Mouse (Mus musculus) adrenal gland, adult (tissue): ENCODE results near the gene Cemip.

Experiments
- DNase-seq, 2 experiments: peaks; one replicate each; pipeline ENCODE4 v3.0.0; 2022 to 2023; ENCODE audit warnings: low spot score in 1 of 2; ENCODE audit not compliant: inconsistent age in 2 of 2

Cemip gene

GRCm38 (mm10) chr7:84098098-84098497 is 11.8 kb upstream of the Cemip start:
- DNase-seq = no peak

GRCm38 (mm10) chr7:84096501-84096900 is 10.2 kb upstream of the Cemip start:
- peak in 1 of 2 experiments; percentile 40 for DNase-seq

DNA sequence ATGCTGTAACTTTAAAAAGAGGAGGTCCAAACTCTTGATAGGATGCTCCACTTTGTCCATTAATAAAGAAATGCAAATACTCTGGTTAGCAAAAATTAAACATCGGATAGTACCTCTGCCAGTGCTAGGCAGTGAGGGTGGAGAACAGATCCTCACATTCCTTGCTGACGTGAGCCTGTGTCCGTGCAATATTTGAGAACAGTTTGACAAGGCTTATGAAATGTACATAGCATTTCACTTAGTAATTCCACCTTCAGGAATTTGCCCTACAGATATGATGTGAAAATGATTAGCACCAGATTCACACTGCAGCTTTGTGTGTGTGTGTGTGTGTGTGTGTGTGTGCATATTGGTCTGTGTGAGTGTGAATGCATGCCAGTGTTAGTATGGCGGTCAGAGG is 4.5 kb upstream of the Cemip start:
- DNase-seq = no peak

GRCm38 (mm10) chr7:84089777-84090176 is 3.5 kb upstream of the Cemip start:
- peak; percentile 9 to 48 for DNase-seq

GRCm38 (mm10) chr7:84088971-84089370 is 2.7 kb upstream of the Cemip start:
- DNase-seq = peak; percentile 73 to 91

DNA sequence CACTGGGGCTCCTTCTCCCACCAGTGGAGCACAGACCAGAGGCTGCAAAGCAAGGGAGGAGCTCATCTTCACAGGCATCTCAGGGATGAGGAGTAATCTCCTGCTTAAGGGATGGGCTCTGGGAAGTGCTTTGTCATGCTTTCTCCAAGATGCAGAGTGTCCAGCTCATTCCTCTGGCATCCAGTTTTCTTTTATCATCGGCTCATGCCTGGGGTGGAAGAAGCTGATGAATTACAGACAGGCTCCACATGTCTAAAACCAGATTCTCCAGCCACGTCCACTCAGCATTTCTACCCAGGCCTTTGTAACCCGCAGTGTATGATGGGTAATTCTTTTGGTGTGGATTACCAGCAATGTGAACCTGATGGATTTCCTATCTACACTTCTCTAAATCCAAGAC is 1.9 kb upstream of the Cemip start:
- no peak for DNase-seq

DNA sequence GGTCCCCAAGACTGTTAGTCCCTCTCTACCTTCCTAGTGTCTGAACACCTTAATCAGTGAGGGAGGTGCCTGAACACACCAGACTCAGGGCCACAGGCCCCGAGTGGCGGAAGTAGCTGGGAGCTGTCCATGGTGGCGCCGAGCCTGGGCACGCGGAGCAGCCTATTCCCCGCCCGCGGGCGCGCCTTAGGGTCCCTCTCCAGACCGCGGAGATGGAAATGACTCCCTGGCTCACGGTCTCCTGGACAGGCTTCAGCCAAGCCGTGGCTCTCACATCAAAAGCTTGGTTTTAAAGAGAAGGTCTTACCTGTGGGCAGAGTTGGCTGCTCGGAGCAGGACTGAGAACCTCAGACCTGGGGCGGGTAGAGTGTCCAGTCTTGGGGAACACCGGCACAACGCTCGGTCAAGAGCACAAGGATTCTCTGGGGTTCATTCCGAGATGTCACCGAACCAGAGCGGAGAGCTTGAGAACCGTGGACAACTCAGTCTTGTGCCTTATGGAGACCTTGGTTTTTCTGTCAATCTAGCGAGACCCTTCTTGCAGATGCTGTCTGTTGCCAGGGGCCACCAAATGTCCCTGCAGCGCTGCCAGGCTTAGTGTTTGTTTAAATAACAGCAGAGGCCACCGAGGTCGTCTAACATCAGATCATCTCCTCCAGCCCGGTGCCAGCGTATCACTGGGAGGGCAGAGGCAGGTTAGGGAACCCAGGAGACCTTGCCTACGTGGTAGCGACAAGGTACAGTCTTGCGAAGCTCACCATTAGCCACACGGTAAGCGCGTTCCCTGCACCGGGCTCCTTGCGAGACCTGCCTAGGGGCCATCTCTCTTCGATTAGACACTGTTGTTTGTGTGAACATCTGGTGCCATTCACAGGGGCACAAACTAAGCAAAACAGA is 1.0 kb downstream of the Cemip start:
- DNase-seq = peak; percentile 54 to 80

DNA sequence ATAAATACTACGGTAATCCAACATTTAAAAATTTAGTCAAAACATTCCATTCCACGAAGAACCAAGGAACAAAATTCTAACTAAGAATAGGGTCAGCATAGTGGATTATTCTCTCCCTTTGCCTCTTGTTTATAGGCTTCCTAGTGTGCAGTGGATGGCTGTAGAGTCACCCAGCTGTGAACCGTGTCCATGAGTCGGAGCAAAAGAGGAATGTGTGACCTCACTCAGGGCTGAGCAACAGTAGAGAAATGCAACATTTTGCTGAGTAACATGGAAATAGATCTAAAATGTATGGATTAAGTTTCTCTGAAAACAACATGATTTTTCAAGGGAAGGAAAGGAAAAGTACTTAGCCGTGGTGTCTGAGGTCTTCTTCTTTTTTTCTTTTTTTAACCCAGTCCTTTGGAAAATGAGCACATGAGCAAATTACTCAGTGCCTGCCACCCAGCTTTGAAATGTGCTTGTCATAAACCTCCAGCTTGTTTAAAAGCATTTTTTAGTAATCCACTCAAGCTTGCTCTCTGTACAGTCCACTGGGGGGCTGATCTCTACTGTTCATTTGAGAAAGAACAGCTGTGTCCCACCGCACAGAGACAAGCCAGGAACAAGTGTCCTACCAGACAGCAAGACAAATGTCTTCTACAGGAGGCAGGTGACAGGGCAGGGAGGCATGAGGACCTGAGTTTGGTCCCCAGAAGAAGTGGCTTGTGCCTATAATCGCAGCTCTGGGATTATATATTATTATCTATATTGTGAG is 8.9 kb downstream of the Cemip start:
- no peak for DNase-seq

- DNase-seq = no peak
These were observed 12.0 kb downstream of the Cemip start for GRCm38 (mm10) chr7:84074266-84074665.

- DNase-seq = no peak
These were observed 12.4 kb downstream of the Cemip start for GRCm38 (mm10) chr7:84073856-84074255.

GRCm38 (mm10) chr7:84068931-84069330 is 17.4 kb downstream of the Cemip start:
- no peak for DNase-seq

- DNase-seq = no peak
These were observed 26.5 kb downstream of the Cemip start for GRCm38 (mm10) chr7:84059799-84060198.

DNA sequence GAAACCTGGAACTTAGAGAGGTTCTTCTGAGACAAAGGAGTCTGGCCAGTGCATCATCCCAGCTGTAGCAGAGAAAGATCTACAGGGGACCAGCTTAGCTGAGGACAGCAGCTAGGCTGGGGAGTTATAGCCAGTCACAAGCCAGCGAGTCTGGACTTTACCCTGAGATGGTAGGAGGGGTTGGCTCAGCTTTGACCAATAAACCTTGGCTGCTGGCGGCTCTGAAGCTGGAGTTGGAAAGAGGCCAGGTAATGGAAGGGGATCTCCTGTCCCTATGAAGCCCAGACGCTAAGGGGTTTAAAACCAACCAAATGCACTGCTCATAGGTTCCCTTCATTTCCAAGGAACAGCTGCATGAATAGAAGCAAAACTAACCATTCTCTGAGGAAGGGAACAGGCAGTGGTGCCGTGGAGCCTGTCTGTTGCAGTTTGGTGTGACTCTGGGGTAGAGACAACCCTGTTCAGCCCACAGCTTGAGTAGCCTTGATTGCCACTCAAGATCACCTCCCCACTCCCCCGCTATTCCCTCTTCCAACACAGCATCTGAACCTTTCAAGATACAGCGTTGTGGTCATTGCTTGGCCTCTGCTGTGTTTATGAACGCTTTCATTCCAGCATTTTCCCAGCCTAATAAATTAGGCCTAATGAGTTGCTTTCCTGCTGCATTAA is 30.2 kb downstream of the Cemip start:
- DNase-seq = peak in 1 of 2 experiments; percentile 35

DNA sequence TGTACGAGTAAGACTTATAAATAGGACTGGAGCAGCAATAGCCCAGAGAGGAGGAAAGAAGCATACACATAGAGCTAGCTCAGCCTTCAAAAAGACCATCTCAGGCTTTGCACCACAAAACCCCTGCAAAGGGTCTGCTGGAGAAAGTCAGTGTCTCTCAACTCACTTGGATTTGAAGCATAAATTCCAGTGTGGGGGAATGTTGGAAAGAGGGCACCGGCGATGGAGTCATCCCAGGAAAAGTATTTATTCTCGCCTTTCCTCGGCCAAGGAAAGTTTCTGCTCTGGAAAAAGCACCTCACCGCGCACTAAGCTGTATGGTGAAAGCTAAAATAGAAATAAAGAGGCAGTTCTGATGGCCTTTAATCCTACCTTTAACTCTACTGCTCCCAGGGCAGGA is 32.4 kb downstream of the Cemip start:
- DNase-seq = no peak

- DNase-seq = no peak
These were observed 34.9 kb downstream of the Cemip start for GRCm38 (mm10) chr7:84051423-84051822.

- no peak for DNase-seq
These were observed 40.8 kb downstream of the Cemip start for GRCm38 (mm10) chr7:84045546-84045945.

DNA sequence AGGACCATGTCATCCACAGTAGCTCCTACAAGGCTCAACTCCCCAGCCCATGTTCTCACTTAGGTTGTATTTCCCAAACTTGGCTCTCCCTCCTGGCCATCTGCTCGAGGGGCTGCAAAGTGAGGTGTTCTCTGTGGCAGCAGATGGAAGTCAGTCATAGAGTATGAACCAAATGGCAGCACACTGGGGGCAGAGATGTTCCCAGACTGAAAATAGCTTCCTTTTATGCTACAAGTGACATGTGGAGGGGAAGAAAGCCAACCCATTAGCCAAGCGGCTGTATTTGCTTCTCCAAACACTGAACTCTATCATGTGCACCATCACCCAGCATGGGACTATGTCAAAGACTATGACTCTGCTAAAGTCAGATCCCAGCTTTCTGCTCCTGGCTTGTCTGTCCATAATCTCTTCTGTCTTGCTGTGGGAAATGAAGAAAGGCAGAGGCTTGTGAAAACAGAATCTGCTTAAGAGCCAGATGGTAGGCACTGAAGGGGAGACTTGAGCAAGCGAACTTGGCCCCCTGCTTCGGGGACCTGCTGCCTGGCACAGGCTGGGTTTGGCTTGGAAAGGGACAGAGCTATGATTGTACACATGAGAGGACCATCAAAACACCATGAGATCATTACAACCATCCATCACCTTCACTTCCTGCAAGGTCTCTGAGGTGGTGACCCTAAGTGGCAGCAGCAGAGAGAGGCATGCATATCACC is 41.6 kb downstream of the Cemip start:
- no peak for DNase-seq

GRCm38 (mm10) chr7:84042726-84043125 is 43.6 kb downstream of the Cemip start:
- DNase-seq = no peak

DNA sequence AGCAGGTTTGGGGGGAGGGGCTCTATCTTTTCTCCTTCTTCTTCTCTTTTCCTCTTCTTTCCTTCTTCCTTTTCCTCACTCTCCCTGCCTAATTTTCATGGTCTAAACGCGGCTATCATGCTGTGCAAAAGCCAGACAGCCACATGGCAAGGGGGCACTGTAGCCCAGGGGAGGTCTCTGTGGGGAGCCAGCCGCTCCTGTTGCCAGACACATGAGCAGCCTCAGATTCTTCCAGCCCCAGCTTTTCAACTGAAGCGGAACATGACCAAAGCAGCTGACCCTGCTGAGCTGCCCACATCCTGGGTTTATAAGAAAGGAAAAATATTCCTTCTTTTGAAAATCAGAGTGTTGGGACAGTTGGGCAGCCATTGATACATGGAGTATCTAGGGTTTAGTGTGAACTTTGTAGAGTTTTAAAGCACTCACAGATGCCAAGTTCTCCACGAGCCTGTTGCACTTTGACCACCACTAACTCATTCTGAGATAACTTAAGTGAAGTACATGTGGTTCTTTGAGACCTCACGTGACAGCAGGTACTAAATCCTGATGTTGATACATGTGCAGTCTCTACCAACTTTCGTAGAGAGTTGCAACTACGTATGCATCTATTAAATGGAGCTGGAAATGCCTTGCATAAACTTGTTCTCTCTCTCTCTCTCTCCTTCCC is 46.3 kb downstream of the Cemip start:
- DNase-seq = no peak

GRCm38 (mm10) chr7:84038642-84039041 is 47.7 kb downstream of the Cemip start:
- no peak for DNase-seq
